Mouse (Mus musculus): ENCODE measurements around the gene Zbtb2. TPM values are rescaled to one million over a fixed set of nuclear protein-coding genes. Genes with fewer than 3 reads are reported as not detected.

Zbtb2 gene
- total and polyA plus RNA-seq, 3 experiments, result 6.1 to 11.4 (median 11.1) TPM

- dilution Hi-C loops (cut with MboI; ENCODE audit: extremely low pct_ligation_motif_present, extremely low pct_unique_long_range_greater_than_20kb, low sequenced_read_pairs), result no loop called here
Measured at GRCm38 (mm10) chr10:4398058-4398457, 10.2 kb upstream of the Zbtb2 start.

GRCm38 (mm10) chr10:4395321-4395720 is 7.4 kb upstream of the Zbtb2 start:
- DNase-seq (ENCODE audit: extremely low read depth), result no peak
- no peak overlapping the region for H3K27ac ChIP-seq (ENCODE audit: insufficient read depth, low read depth)
- TF ChIP-seq MXI1 (IDR thresholded peaks at IDR 0.05; ENCODE audit: low read depth, low read length), result no peak
- TF ChIP-seq ELF1 (IDR thresholded peaks at IDR 0.05; ENCODE audit: low read depth, low read length), result no peak
- no peak for TF ChIP-seq POLR2A (IDR thresholded peaks at IDR 0.05; ENCODE audit: low read depth, low read length)
- TF ChIP-seq CHD2 (IDR thresholded peaks at IDR 0.05; ENCODE audit: low read length), result no peak
- no peak for TF ChIP-seq MAFK (IDR thresholded peaks at IDR 0.05; ENCODE audit: insufficient replicate concordance, low read length)
- no peak for TF ChIP-seq TBP (conservative IDR thresholded peaks at IDR 0.05; ENCODE audit: low read depth, low read length)
- TF ChIP-seq JUND (conservative IDR thresholded peaks at IDR 0.05; ENCODE audit: low read depth, low read length), result no peak
- TF ChIP-seq E2F4 (IDR thresholded peaks at IDR 0.05; ENCODE audit: insufficient replicate concordance, low read depth, low read length), result no peak
- TF ChIP-seq MAZ (IDR thresholded peaks at IDR 0.05; ENCODE audit: low read depth, low read length), result no peak
- TF ChIP-seq RCOR1 (conservative IDR thresholded peaks at IDR 0.05; ENCODE audit: low read depth, low read length), result no peak
- TF ChIP-seq IRF4 (IDR thresholded peaks at IDR 0.05; ENCODE audit: low read depth, low read length), result no peak
- no peaks in the 10 kb centered on the region for H3K9me3 ChIP-seq (replicated peaks; ENCODE audit: low read length)
- dilution Hi-C loops (cut with MboI; ENCODE audit: extremely low pct_ligation_motif_present, extremely low pct_unique_long_range_greater_than_20kb, low sequenced_read_pairs) (no loop called here), in situ Hi-C loops (cut with MboI; ENCODE audit: low pct_ligation_motif_present, low pct_unique_long_range_greater_than_20kb, low sequenced_read_pairs) (no loop called here)
- peaks cover 50% of the 10 kb centered on the region for H3K79me2 ChIP-seq (replicated peaks; ENCODE audit: control insufficient read depth, extremely low read depth, insufficient read depth, poor library complexity, severe bottlenecking)
- no peak overlapping the region for H3K4me2 ChIP-seq (ENCODE audit: insufficient read depth, low read depth, poor library complexity, severe bottlenecking)
- peaks cover 27 to 71% of the 10 kb centered on the region in 2 experiments for H3K36me3 ChIP-seq (replicated peaks in 1 of 2; ENCODE audit: control insufficient read depth in 1 of 2, insufficient read depth in 1 of 2, low read length in 1 of 2)
- no peak overlapping the region for H3K9ac ChIP-seq (ENCODE audit: insufficient read depth, low read depth)
- H3K27me3 ChIP-seq (replicated peaks), result no peaks in the 10 kb centered on the region
- no peak overlapping the region for H3K4me3 ChIP-seq (replicated peaks in 1 of 3; ENCODE audit: low read depth in 2 of 3, low read length in 2 of 3, poor library complexity in 1 of 3)
- H3K4me1 ChIP-seq (ENCODE audit: control insufficient read depth in 1 of 2, insufficient read depth in 2 of 2), result peaks cover 7 to 23% of the 10 kb centered on the region in 2 experiments; a peak in 3 of 4 replicates

More at GRCm38 (mm10) chr10:4398058-4398457, 10.2 kb upstream of the Zbtb2 start:
- TF ChIP-seq KAT2A (IDR thresholded peaks at IDR 0.05; ENCODE audit: insufficient replicate concordance, low read length) (no peak), E2F4 (IDR thresholded peaks at IDR 0.05; ENCODE audit: insufficient replicate concordance, low read depth, low read length) (no peak), RAD21 (IDR thresholded peaks at IDR 0.05; ENCODE audit: low read depth, low read length) (no peak), ZNF384 (IDR thresholded peaks at IDR 0.05; ENCODE audit: low read depth, low read length) (no peak), TCF12 (IDR thresholded peaks at IDR 0.05; ENCODE audit: low read depth, low read length) (no peak), IRF4 (IDR thresholded peaks at IDR 0.05; ENCODE audit: low read depth, low read length) (no peak), CHD2 (IDR thresholded peaks at IDR 0.05; ENCODE audit: low read length) (no peak), NELFE (IDR thresholded peaks at IDR 0.05; ENCODE audit: low read depth, low read length) (no peak)
- Histone ChIP-seq H3K79me2 (replicated peaks; ENCODE audit: control insufficient read depth, extremely low read depth, insufficient read depth, poor library complexity, severe bottlenecking) (peaks cover 25% of the 10 kb centered on the region), H3K27me3 (replicated peaks) (no peaks in the 10 kb centered on the region), H3K27ac (ENCODE audit: insufficient read depth, low read depth) (no peak overlapping the region), H3K4me1 (ENCODE audit: control insufficient read depth in 1 of 2, insufficient read depth in 2 of 2) (peaks cover under 1 to 1% of the 10 kb centered on the region in 2 experiments; a peak in 1 of 4 replicates), H3K4me3 (replicated peaks in 1 of 3; ENCODE audit: low read depth in 2 of 3, low read length in 2 of 3, poor library complexity in 1 of 3) (no peak overlapping the region), H3K9me3 (replicated peaks; ENCODE audit: low read length) (no peaks in the 10 kb centered on the region), H3K36me3 (replicated peaks in 1 of 2; ENCODE audit: control insufficient read depth in 1 of 2, insufficient read depth in 1 of 2, low read length in 1 of 2) (peaks cover 33 to 80% of the 10 kb centered on the region in 2 experiments), H3K4me2 (ENCODE audit: insufficient read depth, low read depth, poor library complexity, severe bottlenecking) (no peak overlapping the region), H3K9ac (ENCODE audit: insufficient read depth, low read depth) (no peak overlapping the region)
- in situ Hi-C loops (cut with MboI; ENCODE audit: low pct_ligation_motif_present, low pct_unique_long_range_greater_than_20kb, low sequenced_read_pairs), result no loop called here
- no peak for DNase-seq (ENCODE audit: extremely low read depth)
